Mouse (Mus musculus): ENCODE results near the gene Spata33. TPM values are rescaled to one million over a fixed set of nuclear protein-coding genes. Genes with fewer than 3 reads are reported as not detected.
"Not testable (repeated sequence)": the region's sequence is repeated elsewhere in the genome, so short reads cannot be mapped to it uniquely, and the experiment has no call there.

Spata33 gene
- polyA plus RNA-seq, 1 experiment from 2014 or later = 5.0 TPM

- Histone ChIP-seq H3K27ac (no peak overlapping the region), H3K27me3 (no peaks in the 10 kb centered on the region), H3K4me1 (replicated peaks) (peaks cover 24% of the 10 kb centered on the region), H3K36me3 (peaks cover 63% of the 10 kb centered on the region), H3K9me3 (no peaks in the 10 kb centered on the region), H3K9ac (replicated peaks) (peak overlapping the region; percentile 95), H3K4me2 (peak overlapping the region; percentile 95), H3K4me3 (replicated peaks) (peak overlapping the region; percentile 96)
- 54% methylated on average over 4 of the region's 4 CpGs for WGBS
- ATAC-seq (ENCODE audit: insufficient number of reproducible peaks, insufficient read depth, low FRiP score, low TSS enrichment, low read depth) = no peak
Observed at GRCm38 (mm10) chr8:123252925-123253324, 40.3 kb downstream of the Spata33 start.

GRCm38 (mm10) chr8:123253451-123254098 is 40.9 kb downstream of the Spata33 start:
- peak; percentile 49 for ATAC-seq (ENCODE audit: insufficient number of reproducible peaks, insufficient read depth, low FRiP score, low TSS enrichment, low read depth)
- Histone ChIP-seq H3K9ac (replicated peaks) (peak overlapping the region; percentile 95), H3K9me3 (no peaks in the 10 kb centered on the region), H3K27me3 (no peaks in the 10 kb centered on the region), H3K4me1 (replicated peaks) (peaks cover 24% of the 10 kb centered on the region), H3K27ac (peak overlapping the region; percentile 83), H3K4me2 (peak overlapping the region; percentile 95), H3K36me3 (peaks cover 63% of the 10 kb centered on the region), H3K4me3 (replicated peaks) (peak overlapping the region; percentile 96)
- WGBS = under 1% methylated on average over 40 of the region's 40 CpGs

- 1% methylated on average over 79 of the region's 99 CpGs for WGBS
- Histone ChIP-seq H3K27ac (peak within 1 kb of the TSS; percentile 83), H3K9me3 (no peaks in the 10 kb centered on the region), H3K9ac (replicated peaks) (peak within 1 kb of the TSS; percentile 95), H3K4me2 (peak within 1 kb of the TSS; percentile 95), H3K36me3 (peaks cover 63% of the 10 kb centered on the region), H3K4me1 (replicated peaks) (peaks cover 24% of the 10 kb centered on the region), H3K4me3 (replicated peaks) (peak within 1 kb of the TSS; percentile 96), H3K27me3 (no peaks in the 10 kb centered on the region)
- peak; percentile 91 for ATAC-seq (ENCODE audit: insufficient number of reproducible peaks, insufficient read depth, low FRiP score, low TSS enrichment, low read depth)
Observed at GRCm38 (mm10) chr8:123254099-123254885, 41.7 kb downstream of the Spata33 start, which contains the start of the genes Zfp276 and Vps9d1. Gene Zfp276 (plus strand): TSS chr8:123254195. Gene Vps9d1 (minus strand): TSS chr8:123254348.

- 65% methylated on average over 6 of the region's 6 CpGs for whole genome bisulfite sequencing
- Histone ChIP-seq H3K4me1 (replicated peaks) (peaks cover 24% of the 10 kb centered on the region), H3K4me3 (replicated peaks) (peak overlapping the region; percentile 96), H3K9ac (replicated peaks) (peak overlapping the region; percentile 95), H3K9me3 (no peaks in the 10 kb centered on the region), H3K27me3 (no peaks in the 10 kb centered on the region), H3K27ac (no peak overlapping the region), H3K4me2 (peak overlapping the region; percentile 95), H3K36me3 (peaks cover 63% of the 10 kb centered on the region)
- no peak for ATAC-seq (ENCODE audit: insufficient number of reproducible peaks, insufficient read depth, low FRiP score, low TSS enrichment, low read depth)
Observed at GRCm38 (mm10) chr8:123255170-123255569, 42.5 kb downstream of the Spata33 start.

DNA sequence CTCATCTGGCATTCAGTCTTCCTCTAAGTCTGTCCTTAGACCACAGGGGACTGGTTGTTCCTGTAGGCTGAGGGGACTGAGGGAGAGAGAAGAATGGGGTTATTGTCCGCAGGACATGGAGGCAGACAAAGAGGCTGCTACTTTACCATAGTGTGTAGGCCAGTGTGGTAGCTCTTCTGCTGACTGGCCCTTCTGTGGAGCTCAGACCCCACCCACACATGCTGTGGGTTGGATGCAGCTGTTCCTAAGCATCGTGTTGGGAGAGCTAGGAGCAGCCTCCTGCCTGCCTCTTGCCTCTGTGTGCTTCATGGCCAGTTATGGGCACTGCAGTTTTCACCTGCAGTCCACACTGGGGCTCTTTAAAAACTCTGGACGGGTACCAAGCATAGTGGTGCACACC is 44.5 kb downstream of the Spata33 start:
- H3K36me3 ChIP-seq = peaks cover 58% of the 10 kb centered on the region
- WGBS = 87% methylated on average over 3 of the region's 3 CpGs

GRCm38 (mm10) chr8:123257593-123257992 is 45.0 kb downstream of the Spata33 start:
- ATAC-seq (ENCODE audit: insufficient number of reproducible peaks, insufficient read depth, low FRiP score, low TSS enrichment, low read depth); H3K27me3 ChIP-seq; H3K4me3 ChIP-seq (replicated peaks); H3K4me2 ChIP-seq; H3K9ac ChIP-seq (replicated peaks); H3K27ac ChIP-seq; H3K9me3 ChIP-seq: not testable (repeated sequence)
- H3K4me1 ChIP-seq (replicated peaks) = peaks cover 21% of the 10 kb centered on the region
- peaks cover 62% of the 10 kb centered on the region for H3K36me3 ChIP-seq
- WGBS = 86% methylated on average over 8 of the region's 8 CpGs

More for the DNA sequence above, 44.5 kb downstream of the Spata33 start:
- ATAC-seq (ENCODE audit: insufficient number of reproducible peaks, insufficient read depth, low FRiP score, low TSS enrichment, low read depth) = no peak
- Histone ChIP-seq H3K27ac (no peak overlapping the region), H3K9ac (replicated peaks) (no peak overlapping the region), H3K27me3 (no peaks in the 10 kb centered on the region), H3K4me3 (replicated peaks) (no peak overlapping the region), H3K4me1 (replicated peaks) (peaks cover 24% of the 10 kb centered on the region), H3K4me2 (no peak overlapping the region), H3K9me3 (no peaks in the 10 kb centered on the region)

GRCm38 (mm10) chr8:123267926-123268656 is 55.5 kb downstream of the Spata33 start:
- Histone ChIP-seq H3K4me3 (replicated peaks) (no peak overlapping the region), H3K4me1 (replicated peaks) (no peaks in the 10 kb centered on the region), H3K27me3 (no peaks in the 10 kb centered on the region), H3K9me3 (no peaks in the 10 kb centered on the region), H3K4me2 (no peak overlapping the region), H3K27ac (no peak overlapping the region), H3K9ac (replicated peaks) (no peak overlapping the region), H3K36me3 (peaks cover 87% of the 10 kb centered on the region)
- WGBS = 76% methylated on average over 14 of the region's 14 CpGs
- ATAC-seq (ENCODE audit: insufficient number of reproducible peaks, insufficient read depth, low FRiP score, low TSS enrichment, low read depth) = no peak

- no peaks in the 10 kb centered on the region for H3K27me3 ChIP-seq
- peaks cover 79% of the 10 kb centered on the region for H3K36me3 ChIP-seq
- ATAC-seq (ENCODE audit: insufficient number of reproducible peaks, insufficient read depth, low FRiP score, low TSS enrichment, low read depth) = no peak
- no peak overlapping the region for H3K4me3 ChIP-seq (replicated peaks)
- WGBS = 90% methylated on average over 10 of the region's 10 CpGs
- H3K9me3 ChIP-seq = no peaks in the 10 kb centered on the region
- H3K4me2 ChIP-seq = no peak overlapping the region
- H3K4me1 ChIP-seq (replicated peaks) = no peaks in the 10 kb centered on the region
- no peak overlapping the region for H3K27ac ChIP-seq
- H3K9ac ChIP-seq (replicated peaks) = no peak overlapping the region
Observed at GRCm38 (mm10) chr8:123271147-123271546, 58.5 kb downstream of the Spata33 start.

Other genes starting within 250 kb of the Spata33 start
- gene Ankrd11, start 170.6 kb upstream of the Spata33 start, polyA plus RNA-seq (2016; fragmentation: Nextera tagmentation; extraction: Ambion mirVana) = 62.3 and 108 TPM in 2 replicates
- 63.2 and 63.7 TPM in 2 replicates for gene Spg7, start 149.9 kb upstream of the Spata33 start, polyA plus RNA-seq (2016; fragmentation: Nextera tagmentation; extraction: Ambion mirVana)
- 1,503 and 1,509 TPM in 2 replicates for gene Rpl13, start 110.5 kb upstream of the Spata33 start, polyA plus RNA-seq (2016; fragmentation: Nextera tagmentation; extraction: Ambion mirVana)
- gene Cpne7, start 95.5 kb upstream of the Spata33 start, polyA plus RNA-seq (2016; fragmentation: Nextera tagmentation; extraction: Ambion mirVana) = 0.40 and 0.53 TPM in 2 replicates
- 15.9 and 16.0 TPM in 2 replicates for gene Sult5a1, start 54.5 kb upstream of the Spata33 start, polyA plus RNA-seq (2016; fragmentation: Nextera tagmentation; extraction: Ambion mirVana)
- 1.4 and 1.5 TPM in 2 replicates for gene Dpep1, start 26.6 kb upstream of the Spata33 start, polyA plus RNA-seq (2016; fragmentation: Nextera tagmentation; extraction: Ambion mirVana)
- gene Chmp1a, start 69 bp upstream of the Spata33 start, polyA plus RNA-seq (2016; fragmentation: Nextera tagmentation; extraction: Ambion mirVana) = 135 and 140 TPM in 2 replicates
- gene Cdk10, start 12.0 kb downstream of the Spata33 start, polyA plus RNA-seq (2016; fragmentation: Nextera tagmentation; extraction: Ambion mirVana) = 36.3 and 36.6 TPM in 2 replicates
- 1.6 and 1.8 TPM in 2 replicates for gene Spata2l, start 23.4 kb downstream of the Spata33 start, polyA plus RNA-seq (2016; fragmentation: Nextera tagmentation; extraction: Ambion mirVana)
- gene Zfp276, start 41.4 kb downstream of the Spata33 start, polyA plus RNA-seq (2016; fragmentation: Nextera tagmentation; extraction: Ambion mirVana) = 30.1 and 31.4 TPM in 2 replicates
- 30.4 and 34.0 TPM in 2 replicates for gene Vps9d1, start 41.5 kb downstream of the Spata33 start, polyA plus RNA-seq (2016; fragmentation: Nextera tagmentation; extraction: Ambion mirVana)
- 37.0 and 40.0 TPM in 2 replicates for gene Fanca, start 105.7 kb downstream of the Spata33 start, polyA plus RNA-seq (2016; fragmentation: Nextera tagmentation; extraction: Ambion mirVana)
- gene Spire2, start 119.9 kb downstream of the Spata33 start, polyA plus RNA-seq (2016; fragmentation: Nextera tagmentation; extraction: Ambion mirVana) = 1.4 and 1.8 TPM in 2 replicates
- 149 and 151 TPM in 2 replicates for gene Tcf25, start 160.9 kb downstream of the Spata33 start, polyA plus RNA-seq (2016; fragmentation: Nextera tagmentation; extraction: Ambion mirVana)
- gene Mc1r, start 194.3 kb downstream of the Spata33 start, polyA plus RNA-seq (2016; fragmentation: Nextera tagmentation; extraction: Ambion mirVana) = not detected in 2 replicates
- 9.1 and 14.4 TPM in 2 replicates for gene Tubb3, start 198.6 kb downstream of the Spata33 start, polyA plus RNA-seq (2016; fragmentation: Nextera tagmentation; extraction: Ambion mirVana)
- gene Def8, start 210.7 kb downstream of the Spata33 start, polyA plus RNA-seq (2016; fragmentation: Nextera tagmentation; extraction: Ambion mirVana) = 40.4 and 40.6 TPM in 2 replicates

Measured in limb, embryonic 12.5 days (tissue).